Mouse (Mus musculus) MN1 (cell line): ENCODE data around the gene Aox3.

ENCODE experiments used
- DNase-seq: peaks from one replicate; pipeline ENCODE4 v3.0.0-alpha.2; 2016; ENCODE audit warnings: low spot score

Gene Aox3

DNA sequence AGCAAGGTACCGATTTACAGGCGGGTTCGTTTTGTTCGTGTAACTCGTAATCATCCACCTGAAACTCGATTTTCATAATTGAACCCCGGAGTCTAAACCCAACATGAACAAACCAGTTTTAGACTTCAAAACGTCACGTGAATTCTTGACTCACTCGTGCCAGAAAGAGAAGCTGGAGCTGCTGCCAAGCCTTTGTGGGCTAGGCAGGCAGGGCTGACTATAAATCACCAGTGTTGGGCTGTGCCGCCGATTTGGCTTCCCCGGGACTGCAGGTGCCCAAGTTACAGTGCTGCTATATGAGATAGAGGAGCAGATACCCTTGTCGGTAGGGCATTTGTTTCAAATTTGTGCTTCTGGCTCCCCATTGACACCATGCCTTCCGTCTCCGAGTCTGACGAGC, 97.3 kb downstream of the Aox3 start, which contains the start of gene Aox4:
Aox4 (plus strand) TSS at position 195 of the 400 bp plus-strand sequence.
- no peak for DNase-seq

DNA sequence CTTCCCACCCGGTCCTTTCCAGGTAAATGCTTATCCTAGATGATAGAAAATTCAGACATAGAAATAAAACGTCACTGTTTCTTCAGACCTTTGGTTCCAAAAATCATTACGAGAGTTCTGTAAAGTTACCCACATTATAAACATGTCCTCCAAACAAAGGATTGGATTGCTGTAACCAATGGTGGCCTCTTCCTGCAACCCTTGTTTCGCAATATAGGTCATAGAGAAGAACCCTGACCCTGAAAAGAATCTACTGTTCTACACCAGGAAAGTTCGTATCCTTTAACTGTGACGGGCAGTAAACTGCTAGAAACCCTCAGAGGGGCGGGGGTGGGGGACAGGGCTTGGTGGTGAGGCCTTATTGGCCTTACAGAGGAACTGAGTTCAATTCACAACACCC, 99.9 kb downstream of the Aox3 start:
- no peak for DNase-seq

DNA sequence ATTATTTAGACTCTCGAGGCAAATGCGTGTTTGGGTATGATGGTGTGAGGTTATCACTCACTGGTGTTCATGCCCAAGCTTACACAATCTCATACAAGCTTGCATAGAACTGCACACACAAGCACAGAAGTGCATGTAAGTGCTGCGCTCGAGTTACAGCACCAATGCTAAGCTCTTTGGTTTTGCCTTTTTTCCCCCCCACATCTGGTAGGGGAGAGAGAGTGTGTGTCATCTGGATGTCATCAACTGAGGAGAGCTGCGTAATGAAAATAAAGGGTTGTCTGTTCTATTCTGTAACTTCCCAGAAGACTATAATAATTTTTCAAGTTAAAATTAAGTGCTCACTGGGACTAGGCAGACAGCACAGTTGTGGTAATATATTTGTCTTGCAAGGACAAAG, 100.9 kb downstream of the Aox3 start:
- no peak for DNase-seq

DNA sequence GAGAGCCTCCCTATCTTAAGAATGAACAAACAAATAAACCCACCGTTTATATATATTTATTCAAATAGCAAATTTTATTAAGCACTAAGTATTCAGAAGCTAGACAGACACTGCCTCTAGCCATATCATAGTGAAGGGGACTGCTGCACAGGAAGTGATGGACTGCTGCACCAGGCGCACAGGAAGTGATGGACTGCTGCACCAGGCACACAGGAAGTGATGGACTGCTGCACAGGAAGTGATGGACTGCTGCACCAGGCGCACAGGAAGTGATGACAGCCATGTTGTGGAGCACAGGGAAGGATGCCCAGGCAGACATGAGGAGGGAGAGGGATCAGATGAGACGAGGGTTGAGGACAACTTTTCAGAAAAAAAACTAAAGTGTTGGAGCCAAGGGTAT, 102.4 kb downstream of the Aox3 start:
- peak; percentile 10 for DNase-seq

DNA sequence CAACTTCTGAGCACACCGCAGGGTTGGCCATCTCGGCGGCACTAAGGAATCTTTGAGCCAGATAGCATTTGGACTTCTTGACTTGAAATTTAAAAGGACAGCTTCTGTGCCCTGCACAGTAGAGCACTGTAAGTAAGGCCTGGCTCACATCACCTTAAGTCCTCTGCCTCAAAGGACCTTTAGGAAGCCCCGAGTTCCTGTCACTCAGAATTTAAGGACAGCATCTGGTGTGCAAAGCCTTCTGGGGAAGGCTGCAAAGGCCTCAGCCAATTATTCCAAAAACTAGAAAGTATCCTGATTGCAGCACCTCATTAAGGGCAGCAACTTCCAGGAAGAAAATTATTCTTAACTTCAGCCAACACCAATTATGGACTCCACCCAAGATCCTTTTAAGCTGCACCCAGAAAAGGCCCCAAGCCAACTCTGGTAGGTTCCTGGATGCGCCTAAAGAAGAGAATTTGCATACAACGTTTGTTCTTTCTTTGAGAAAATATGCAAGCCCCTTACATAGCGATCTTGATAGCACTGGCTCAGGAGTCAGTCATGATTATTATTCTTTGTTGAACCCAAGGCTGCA, 103.1 kb downstream of the Aox3 start:
- DNase-seq: no peak

- DNase-seq: no peak
These were observed 108.1 kb downstream of the Aox3 start for GRCm38 (mm10) chr1:58221070-58221469.

DNA sequence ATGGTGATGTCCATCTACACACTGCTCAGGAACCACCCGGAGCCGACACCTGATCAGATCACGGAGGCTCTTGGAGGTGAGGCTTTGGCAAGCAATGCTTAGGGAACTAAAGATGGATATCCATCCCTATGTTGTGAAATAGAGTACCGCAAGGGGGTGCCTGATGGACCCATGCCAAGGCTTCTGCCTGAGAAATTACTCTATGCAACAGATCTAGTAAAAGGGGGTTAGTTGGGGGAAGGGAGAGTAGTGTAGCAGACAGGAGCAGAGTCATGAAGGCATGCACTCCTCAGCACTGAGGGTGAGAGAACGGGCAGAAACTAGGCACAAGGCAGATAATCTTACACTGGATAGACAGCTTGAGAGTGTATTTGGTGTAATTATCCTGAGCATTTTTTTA, 108.9 kb downstream of the Aox3 start:
- no peak for DNase-seq

DNA sequence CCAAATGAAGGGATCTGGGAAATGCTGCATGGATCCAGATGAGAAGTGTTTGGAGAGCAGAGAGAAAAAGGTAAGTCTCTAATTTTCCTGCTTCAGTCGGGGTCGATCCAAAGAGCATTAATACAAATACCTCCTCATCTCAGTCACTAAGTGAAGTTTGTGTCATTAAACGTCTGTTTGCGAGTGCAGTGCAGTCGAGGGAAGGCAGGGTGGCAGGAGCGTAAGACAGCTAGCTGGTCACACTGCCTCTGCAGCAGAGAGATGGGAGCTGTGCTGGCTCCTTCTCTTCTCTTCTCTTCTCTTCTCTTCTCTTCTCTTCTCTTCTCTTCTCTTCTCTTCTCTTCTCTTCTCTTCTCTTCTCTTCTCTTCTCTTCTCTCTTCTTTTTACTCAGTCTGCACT, 115.2 kb downstream of the Aox3 start:
- DNase-seq: no peak

DNA sequence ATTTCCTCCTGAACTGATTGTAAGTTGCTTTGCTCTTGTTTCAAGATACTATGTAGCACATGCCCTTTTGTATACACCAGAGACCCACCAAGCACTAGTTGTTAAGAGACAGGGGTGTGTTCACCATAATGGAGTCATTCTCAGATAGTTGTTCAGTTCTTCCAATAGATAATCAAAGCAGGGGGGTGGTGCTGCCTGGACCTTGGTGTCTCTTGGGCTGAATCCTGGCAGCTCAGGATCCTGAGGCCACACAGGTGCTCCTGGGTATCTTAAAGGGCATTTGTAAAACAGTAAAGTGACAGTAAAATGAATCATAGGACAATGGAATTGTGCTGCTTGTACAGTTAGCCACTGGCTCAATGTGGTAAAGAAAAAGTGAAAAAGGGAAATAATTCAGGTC, 116.0 kb downstream of the Aox3 start:
- DNase-seq: no peak

DNA sequence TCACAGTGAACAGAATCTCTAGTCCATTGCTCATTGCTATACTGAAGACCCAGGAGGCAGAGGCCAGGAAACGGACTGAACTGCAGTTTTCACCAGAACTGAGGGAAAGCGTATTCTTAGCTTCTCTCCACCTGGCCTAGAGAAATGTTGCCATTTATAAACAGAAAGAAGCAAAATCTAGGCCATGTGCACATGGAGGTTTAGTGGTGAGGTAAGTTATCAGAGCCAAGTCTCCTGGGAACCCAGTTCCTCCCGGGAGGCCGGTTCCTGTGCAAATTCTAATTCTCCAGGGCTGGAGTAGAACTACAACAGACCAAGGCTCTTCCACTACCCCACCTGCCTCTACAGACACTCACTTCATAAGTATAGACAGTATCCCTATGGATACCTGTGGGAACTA, 116.8 kb downstream of the Aox3 start:
- DNase-seq: no peak

- no peak for DNase-seq
These were observed 117.6 kb downstream of the Aox3 start for GRCm38 (mm10) chr1:58230542-58230941.

- no peak for DNase-seq
These were observed 122.5 kb downstream of the Aox3 start for GRCm38 (mm10) chr1:58235405-58235804.

DNA sequence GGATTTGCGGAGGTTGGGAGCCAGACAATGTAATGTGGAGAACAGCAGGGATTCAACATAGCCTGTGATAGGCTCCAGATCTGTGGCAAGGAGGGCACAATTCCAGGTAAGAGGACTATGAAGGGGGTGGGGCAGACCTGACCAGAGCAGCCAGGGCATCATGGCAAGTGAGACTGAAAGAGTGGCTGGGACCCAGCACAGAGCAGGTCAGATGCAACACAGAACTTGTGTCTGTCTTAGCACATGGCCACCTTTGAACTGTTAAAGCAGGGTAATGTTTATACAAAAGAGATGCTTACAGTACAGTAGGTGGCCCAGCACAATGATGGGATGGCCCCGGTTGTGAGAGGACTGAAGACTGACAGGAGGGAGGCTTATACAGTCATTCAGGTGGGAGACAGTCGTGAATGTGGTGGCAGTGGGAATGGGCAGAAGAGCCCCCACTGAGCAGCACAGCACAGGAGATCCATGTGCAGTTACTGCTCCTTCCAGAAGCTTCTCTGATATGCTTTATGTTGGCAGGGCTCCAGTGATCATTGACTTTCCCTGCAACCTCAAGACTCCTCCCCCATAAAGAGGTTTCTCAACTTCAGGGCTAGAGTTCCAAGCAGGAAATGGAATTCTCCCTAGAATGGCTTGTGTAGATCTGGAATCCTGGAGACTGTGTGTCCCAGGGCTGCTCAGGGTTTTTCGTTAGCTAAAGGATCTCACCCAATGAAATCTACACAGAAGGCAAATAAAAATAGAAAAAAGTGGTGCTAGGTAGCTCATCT, 124.8 kb downstream of the Aox3 start:
- no peak for DNase-seq

DNA sequence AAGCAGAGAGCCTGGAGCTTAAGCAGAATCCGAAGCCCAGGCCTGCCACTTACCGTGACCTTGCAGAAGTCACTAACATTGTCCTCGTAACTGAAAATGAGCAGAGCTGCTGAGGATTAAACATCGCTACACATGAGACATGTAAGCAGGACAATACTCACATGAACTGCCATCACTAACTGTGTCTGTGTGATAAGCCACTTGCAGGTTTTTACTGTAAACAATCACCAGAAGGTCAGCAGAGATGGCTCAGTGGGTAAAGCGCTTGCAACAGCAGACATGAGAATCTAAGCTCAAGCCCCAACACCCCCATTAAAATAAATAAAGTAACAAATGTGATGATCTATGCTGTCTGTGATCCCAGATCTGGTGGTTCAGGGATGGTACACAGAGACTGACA, 125.5 kb downstream of the Aox3 start:
- DNase-seq: no peak

- DNase-seq: no peak
These were observed 126.0 kb downstream of the Aox3 start for GRCm38 (mm10) chr1:58238961-58239360.

DNA sequence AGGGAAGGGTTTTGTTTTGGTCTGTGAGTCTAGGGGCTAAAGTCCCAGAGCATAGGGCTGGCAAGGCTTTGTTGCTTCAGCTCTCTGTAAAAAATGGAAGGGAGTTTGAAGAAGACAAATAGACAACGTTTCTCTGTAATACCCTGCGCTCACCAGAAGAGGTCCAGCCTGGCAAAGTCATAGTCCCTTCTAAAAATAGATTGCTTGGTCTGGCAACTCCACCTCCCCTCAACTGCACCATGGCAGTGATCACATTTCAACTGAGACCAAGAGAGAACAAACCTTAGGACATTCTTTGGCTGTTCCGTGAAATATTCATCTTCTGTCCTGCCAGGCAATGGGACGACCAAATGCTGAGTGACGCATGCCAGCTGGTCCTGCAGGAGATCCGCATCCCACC, 127.4 kb downstream of the Aox3 start:
- no peak for DNase-seq

GRCm38 (mm10) chr1:58244487-58244886, 131.6 kb downstream of the Aox3 start:
- no peak for DNase-seq

DNA sequence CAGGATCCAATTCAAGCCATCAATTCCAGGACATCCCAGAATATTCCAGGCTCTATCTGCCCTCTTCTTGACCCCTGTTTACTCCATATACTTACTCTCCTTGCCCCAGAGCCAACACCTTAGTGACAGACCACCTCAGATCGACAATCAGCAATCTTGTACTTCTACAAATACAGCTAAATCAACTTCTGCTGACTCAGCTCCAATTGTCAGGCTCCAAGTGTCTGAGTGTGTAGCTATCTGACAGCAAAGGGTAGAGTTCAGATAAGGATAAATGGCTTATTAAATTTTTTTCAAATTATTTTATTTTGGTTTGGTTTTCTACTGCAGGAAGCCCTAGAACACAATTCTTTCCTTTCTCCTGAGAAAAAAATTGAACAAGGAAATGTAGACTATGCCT, 135.6 kb downstream of the Aox3 start:
- DNase-seq: no peak
